Mouse (Mus musculus) heart, embryonic 16.5 days (tissue): ENCODE results near the gene Dbp. TPM values are rescaled to one million over a fixed set of nuclear protein-coding genes. Genes with fewer than 3 reads are reported as not detected.

Experiments used
- polyA plus RNA-seq: library from polyadenylated mRNA; unstranded; fragments of >200 nt; fragmentation: Nextera tagmentation; extraction: Ambion mirVana; gene quantifications from 2 replicates; pipeline ENCODE4 v1.2.1, GENCODE M21; 2015

The Dbp gene
- polyA plus RNA-seq, 1 experiment from 2014 or later: 3.0 TPM

Other genes with a start within 250 kb of the Dbp start
- 3,045 and 3,399 TPM in 2 replicates for gene Ftl1, start 245.2 kb upstream of the Dbp start, polyA plus RNA-seq
- gene Bax, start 238.2 kb upstream of the Dbp start, polyA plus RNA-seq: 104 and 107 TPM in 2 replicates
- gene Tulp2, start 223.2 kb upstream of the Dbp start, polyA plus RNA-seq: 0.35 and 0.71 TPM in 2 replicates
- gene Gm45808, start 218.3 kb upstream of the Dbp start, polyA plus RNA-seq: not detected in 2 replicates
- gene Dhdh, start 216.3 kb upstream of the Dbp start, polyA plus RNA-seq: 3.4 TPM in 2 replicates
- gene Nucb1, start 194.7 kb upstream of the Dbp start, polyA plus RNA-seq: 156 and 160 TPM in 2 replicates
- 25.0 and 27.1 TPM in 2 replicates for gene Ppp1r15a, start 178.8 kb upstream of the Dbp start, polyA plus RNA-seq
- gene Plekha4, start 178.8 kb upstream of the Dbp start, polyA plus RNA-seq: 1.3 and 1.8 TPM in 2 replicates
- gene Hsd17b14, start 150.2 kb upstream of the Dbp start, polyA plus RNA-seq: 0.66 and 0.87 TPM in 2 replicates
- 97.7 and 102 TPM in 2 replicates for gene Bcat2, start 134.9 kb upstream of the Dbp start, polyA plus RNA-seq
- gene Fgf21, start 89.6 kb upstream of the Dbp start, polyA plus RNA-seq: 1.5 and 1.7 TPM in 2 replicates
- 0.15 and 0.83 TPM in 2 replicates for gene Fut1, start 87.8 kb upstream of the Dbp start, polyA plus RNA-seq
- gene Izumo1, start 83.3 kb upstream of the Dbp start, polyA plus RNA-seq: 0.21 and 0.26 TPM in 2 replicates
- 15.4 and 16.3 TPM in 2 replicates for gene Rasip1, start 77.6 kb upstream of the Dbp start, polyA plus RNA-seq
- gene Mamstr, start 65.1 kb upstream of the Dbp start, polyA plus RNA-seq: 7.6 and 9.0 TPM in 2 replicates
- gene Fut2, start 38.7 kb upstream of the Dbp start, polyA plus RNA-seq: 1.5 and 1.6 TPM in 2 replicates
- 0.22 and 0.36 TPM in 2 replicates for gene Ntn5, start 21.1 kb upstream of the Dbp start, polyA plus RNA-seq
- gene Sec1, start 10.7 kb upstream of the Dbp start, polyA plus RNA-seq: 0.33 and 0.65 TPM in 2 replicates
- 4.2 and 5.1 TPM in 2 replicates for gene Car11, start 5.2 kb upstream of the Dbp start, polyA plus RNA-seq
- gene Rpl18, start 10.4 kb downstream of the Dbp start, polyA plus RNA-seq: 520 and 591 TPM in 2 replicates
- gene Sphk2, start 12.9 kb downstream of the Dbp start, polyA plus RNA-seq: 18.9 and 19.1 TPM in 2 replicates
- gene Fam83e, start 16.1 kb downstream of the Dbp start, polyA plus RNA-seq: 0.39 and 0.84 TPM in 2 replicates
- not detected in 2 replicates for gene Spaca4, start 20.7 kb downstream of the Dbp start, polyA plus RNA-seq
- 0.53 and 0.57 TPM in 2 replicates for gene Lmtk3, start 78.7 kb downstream of the Dbp start, polyA plus RNA-seq
- gene Sult2b1, start 79.6 kb downstream of the Dbp start, polyA plus RNA-seq: 0.66 and 0.72 TPM in 2 replicates
- gene Cyth2, start 109.5 kb downstream of the Dbp start, polyA plus RNA-seq: 90.8 and 90.9 TPM in 2 replicates
- 0.50 and 0.57 TPM in 2 replicates for gene Kcnj14, start 119.7 kb downstream of the Dbp start, polyA plus RNA-seq
- gene Grwd1, start 125.9 kb downstream of the Dbp start, polyA plus RNA-seq: 38.1 and 40.2 TPM in 2 replicates
- 64.9 and 76.1 TPM in 2 replicates for gene Kdelr1, start 167.7 kb downstream of the Dbp start, polyA plus RNA-seq
- gene Grin2d, start 173.3 kb downstream of the Dbp start, polyA plus RNA-seq: 0.14 and 0.17 TPM in 2 replicates
- gene Syngr4, start 191.6 kb downstream of the Dbp start, polyA plus RNA-seq: 0.91 and 1.4 TPM in 2 replicates
- 8.8 TPM in 2 replicates for gene Tmem143, start 191.9 kb downstream of the Dbp start, polyA plus RNA-seq
- 87.4 and 92.8 TPM in 2 replicates for gene Emp3, start 216.3 kb downstream of the Dbp start, polyA plus RNA-seq
- 3.8 and 3.9 TPM in 2 replicates for gene Ccdc114, start 219.0 kb downstream of the Dbp start, polyA plus RNA-seq